Mouse (Mus musculus): ENCODE measurements around the gene Nf1. TPM values are rescaled to one million over a fixed set of nuclear protein-coding genes. Genes with fewer than 3 reads are reported as not detected.
A peak's percentile ranks its signal among the peaks of the same experiment; 100 is the strongest.

The Nf1 gene
- total RNA-seq, 4 experiments from 2014 or later = 102 to 124 (median 114) TPM

GRCm38 (mm10) chr11:79328060-79328459 is 11.4 kb upstream of the Nf1 start:
- DNase-seq (ENCODE audit: low spot score in 2 of 2) = no peak

- DNase-seq (ENCODE audit: low spot score in 2 of 2) = no peak
Measured at GRCm38 (mm10) chr11:79329585-79329984, 9.9 kb upstream of the Nf1 start.

- no peak for DNase-seq (ENCODE audit: low spot score in 2 of 2)
Measured at GRCm38 (mm10) chr11:79335077-79335476, 4.4 kb upstream of the Nf1 start.

- no peak for DNase-seq (ENCODE audit: low spot score in 2 of 2)
Measured at GRCm38 (mm10) chr11:79336722-79337267, 2.7 kb upstream of the Nf1 start.

GRCm38 (mm10) chr11:79338621-79339020 is 872 bp upstream of the Nf1 start:
- DNase-seq (ENCODE audit: low spot score in 2 of 2) = no peak

- DNase-seq (ENCODE audit: low spot score in 2 of 2) = no peak
Measured at GRCm38 (mm10) chr11:79339808-79340781, 602 bp downstream of the Nf1 start.

DNA sequence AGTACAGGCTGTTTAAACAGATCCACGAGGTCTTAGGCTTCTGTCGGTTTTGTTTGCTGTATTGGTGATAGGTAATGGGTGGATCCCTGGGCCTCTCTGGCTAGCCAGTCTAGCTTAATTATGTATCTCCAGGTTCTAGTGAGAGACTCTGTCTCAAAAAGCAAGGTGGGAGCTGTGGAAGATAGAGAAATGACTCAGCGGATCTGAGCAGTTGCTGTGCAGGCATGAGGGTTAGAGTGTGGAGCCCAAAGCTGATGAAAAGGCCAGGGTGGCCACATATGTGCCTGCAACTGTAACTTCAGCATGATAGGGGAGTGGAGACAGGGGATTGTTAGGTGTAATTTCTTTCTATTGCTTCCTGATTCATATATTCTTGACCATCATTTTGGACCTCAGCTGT is 17.5 kb downstream of the Nf1 start:
- no peak for DNase-seq (ENCODE audit: low spot score in 2 of 2)

- DNase-seq (ENCODE audit: low spot score in 2 of 2) = no peak
Measured at GRCm38 (mm10) chr11:79357397-79357796, 17.9 kb downstream of the Nf1 start.

DNA sequence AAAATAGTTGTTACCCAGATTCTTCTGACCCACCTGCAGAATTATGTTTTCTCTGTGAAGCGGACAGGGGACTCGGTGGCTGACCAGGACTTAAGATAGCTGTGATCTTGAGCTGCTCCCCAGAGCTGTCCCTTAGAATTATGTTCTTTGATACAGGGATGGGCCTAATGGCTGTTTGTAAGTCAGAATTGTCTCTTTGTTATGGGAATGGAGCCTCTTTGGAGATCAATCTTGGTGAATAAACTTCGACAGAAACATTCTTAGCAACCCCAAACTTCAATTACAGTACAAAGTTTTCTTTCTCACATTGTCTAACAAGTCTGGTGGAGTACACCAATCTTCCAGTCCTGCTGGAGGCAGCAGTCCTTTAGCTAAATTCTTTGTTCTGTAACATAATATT is 25.5 kb downstream of the Nf1 start:
- no peak for DNase-seq (ENCODE audit: low spot score in 2 of 2)

- DNase-seq (ENCODE audit: low spot score in 2 of 2) = no peak
Measured at GRCm38 (mm10) chr11:79366284-79366683, 26.8 kb downstream of the Nf1 start.

DNA sequence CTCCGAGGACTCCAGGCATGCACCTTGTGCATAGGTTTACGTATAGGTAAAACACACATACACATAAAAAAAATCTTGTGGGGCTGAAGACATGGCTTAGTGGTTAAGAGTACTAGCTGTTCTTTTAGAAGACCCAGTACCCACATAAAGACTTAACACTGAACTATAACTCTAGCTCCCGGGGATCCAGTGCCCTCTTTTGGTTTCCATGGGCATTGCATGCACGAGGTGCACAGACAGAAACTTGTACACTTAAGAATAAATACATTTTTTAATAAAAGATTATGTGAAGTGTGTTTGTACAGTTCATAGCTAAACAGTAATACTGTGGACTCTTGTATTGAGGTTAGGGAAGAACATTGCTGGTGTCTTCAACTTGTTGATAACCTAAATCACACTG is 33.5 kb downstream of the Nf1 start:
- DNase-seq (ENCODE audit: low spot score in 2 of 2) = no peak

DNA sequence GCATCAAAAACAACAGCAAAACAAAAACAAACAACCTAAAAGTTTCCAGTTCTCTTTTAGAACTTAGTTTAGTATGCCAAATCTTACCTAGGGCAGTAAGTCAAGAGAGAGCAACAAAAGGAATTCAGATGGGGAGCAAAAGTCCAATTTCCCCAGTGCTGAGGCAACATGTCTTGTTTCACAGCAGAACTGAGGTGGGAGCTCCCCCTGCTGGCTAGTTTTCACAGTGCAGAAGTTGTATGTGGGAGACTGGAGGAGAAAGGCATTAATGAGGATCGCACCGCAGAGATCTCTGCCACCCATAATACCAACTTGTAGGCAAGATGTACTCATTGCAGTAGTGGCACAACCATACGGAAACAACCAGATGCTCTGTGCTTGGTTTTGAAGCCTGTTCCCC is 58.8 kb downstream of the Nf1 start:
- peak; percentile 70 to 88 for DNase-seq (ENCODE audit: low spot score in 2 of 2)

GRCm38 (mm10) chr11:79403625-79404319 is 64.3 kb downstream of the Nf1 start:
- no peak for DNase-seq (ENCODE audit: low spot score in 2 of 2)

DNA sequence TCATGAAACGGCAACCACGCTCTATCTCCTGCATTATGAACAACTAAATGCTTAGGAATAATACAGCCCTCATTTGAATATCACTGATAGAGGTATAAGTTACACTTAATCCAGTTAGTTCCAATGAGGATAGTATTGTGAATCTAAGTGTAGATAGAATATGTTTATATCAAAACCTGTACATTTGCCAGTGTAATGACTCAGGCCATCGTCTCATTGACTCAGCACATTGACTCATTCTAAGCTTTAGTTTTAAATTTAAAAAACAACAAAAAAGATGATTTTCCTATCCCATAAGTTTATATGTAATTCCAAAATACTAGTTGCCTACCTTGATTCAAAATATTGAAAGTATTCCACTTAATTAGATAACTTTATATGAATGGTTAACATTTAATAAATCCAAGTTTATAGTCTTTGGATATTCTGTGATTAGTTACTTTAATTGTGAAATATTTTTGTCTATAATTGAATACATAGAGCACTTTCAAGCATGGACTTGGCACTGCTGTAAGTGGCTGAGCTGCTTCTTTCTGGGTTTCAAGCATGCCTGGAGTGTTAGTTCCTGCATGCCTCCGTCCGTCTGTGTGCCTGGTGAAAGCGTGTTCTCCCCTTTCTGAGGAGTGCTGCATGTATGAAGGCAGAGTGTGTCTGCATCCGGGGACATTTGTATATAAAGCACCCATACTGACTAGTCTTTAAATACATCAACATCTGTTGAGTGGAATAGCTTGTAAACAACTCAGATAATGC is 74.4 kb downstream of the Nf1 start:
- no peak for DNase-seq (ENCODE audit: low spot score in 2 of 2)

DNA sequence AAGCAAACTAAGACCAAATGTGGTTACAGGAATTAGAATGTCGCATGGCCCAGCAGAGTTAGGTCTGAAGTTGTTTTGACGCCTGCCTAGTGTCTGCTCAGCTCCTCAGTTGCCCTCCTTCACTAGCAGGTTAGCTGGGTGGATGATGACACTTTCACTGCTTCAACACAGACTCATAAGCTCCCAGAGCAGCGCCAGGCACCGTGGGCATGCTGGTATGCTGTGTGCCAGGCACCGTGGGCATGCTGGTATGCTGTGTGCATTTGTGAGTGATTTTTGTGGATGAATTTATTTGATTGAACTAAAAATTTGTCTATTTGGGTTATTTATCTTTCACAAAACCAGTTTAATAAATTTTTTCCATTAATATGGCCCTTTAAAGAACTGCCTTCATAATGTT is 83.0 kb downstream of the Nf1 start:
- DNase-seq (ENCODE audit: low spot score in 2 of 2) = peak in 1 of 2 experiments; percentile 32

- DNase-seq (ENCODE audit: low spot score in 2 of 2) = no peak
Measured at GRCm38 (mm10) chr11:79426571-79426970, 87.1 kb downstream of the Nf1 start.

DNA sequence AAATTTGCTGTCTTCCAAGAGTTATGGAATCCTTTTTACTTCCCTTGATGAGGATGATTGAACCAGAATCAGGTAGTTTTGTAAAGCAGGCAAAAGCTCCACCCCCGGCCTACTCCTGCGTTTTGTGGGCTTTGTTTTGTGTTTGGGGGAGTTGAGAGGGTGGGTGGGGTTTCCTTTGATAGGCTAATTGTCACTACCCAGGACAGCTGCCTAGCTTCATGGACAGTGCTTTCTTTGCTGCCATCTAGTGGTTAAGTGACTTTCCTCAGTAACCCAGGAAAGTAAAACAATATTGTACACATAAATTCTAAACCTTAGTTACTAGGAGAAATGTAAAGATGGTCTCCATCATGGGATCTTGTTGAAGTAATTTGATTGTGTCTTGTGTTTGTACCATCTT is 88.1 kb downstream of the Nf1 start:
- DNase-seq (ENCODE audit: low spot score in 2 of 2) = no peak

DNA sequence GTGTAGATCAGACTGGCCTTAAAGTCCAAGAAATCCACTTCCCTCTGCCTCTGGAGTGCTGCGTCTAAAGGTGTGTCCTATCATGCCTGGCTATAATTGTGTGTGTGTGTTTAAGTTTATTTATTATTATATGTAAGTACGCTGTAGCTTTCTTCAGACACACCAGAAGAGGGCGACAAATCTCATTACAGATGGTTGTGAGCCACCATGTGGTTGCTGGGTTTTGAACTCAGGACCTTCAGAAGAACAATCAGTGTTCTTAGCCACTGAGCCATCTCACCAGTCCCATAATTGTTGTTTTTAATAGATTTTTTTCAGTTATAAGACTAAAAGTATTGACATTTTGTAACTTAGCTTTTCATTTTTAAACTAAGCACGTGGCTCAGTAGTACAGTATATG is 95.8 kb downstream of the Nf1 start:
- DNase-seq (ENCODE audit: low spot score in 2 of 2) = no peak

DNA sequence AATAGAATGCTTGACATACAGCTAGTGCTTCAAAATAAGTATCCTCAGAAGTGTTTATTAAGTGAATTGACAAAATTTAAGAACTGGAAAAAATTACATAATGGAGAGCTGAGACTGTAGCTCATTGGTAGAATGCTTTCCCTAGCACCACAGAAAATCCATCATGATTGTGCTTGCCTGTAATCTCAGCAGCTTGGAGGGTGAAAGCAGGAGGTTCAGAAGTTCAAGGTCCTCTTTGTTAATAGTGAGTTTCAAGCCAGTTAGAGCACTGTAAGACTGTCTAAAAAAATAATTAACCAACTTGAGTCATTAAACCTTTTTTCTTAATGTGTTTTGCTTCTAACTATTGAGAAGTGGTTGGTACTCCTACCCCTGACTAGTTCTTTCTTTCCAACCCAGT is 108.9 kb downstream of the Nf1 start:
- no peak for DNase-seq (ENCODE audit: low spot score in 2 of 2)

DNA sequence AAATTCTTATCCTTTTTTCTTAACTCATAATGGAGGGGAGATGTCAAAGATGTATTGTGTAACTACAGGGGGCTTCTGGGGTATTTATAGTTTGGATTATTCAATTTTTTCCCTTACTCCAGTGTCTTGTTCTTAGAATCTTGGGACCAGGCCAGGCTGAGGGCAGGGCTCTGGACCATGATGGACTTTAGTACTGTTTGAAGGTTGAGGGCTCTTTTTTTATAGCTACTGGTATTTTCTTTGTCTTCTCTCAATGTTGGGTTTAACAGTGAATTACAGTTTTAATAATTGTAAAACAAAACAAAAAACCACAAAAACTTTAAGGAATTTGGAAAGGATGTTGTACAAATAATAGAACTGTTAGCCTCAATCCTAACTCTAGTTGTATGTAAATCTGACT is 113.5 kb downstream of the Nf1 start:
- no peak for DNase-seq (ENCODE audit: low spot score in 2 of 2)

- no peak for DNase-seq (ENCODE audit: low spot score in 2 of 2)
Measured at GRCm38 (mm10) chr11:79457928-79458327, 118.4 kb downstream of the Nf1 start.

- no peak for DNase-seq (ENCODE audit: low spot score in 2 of 2)
Measured at GRCm38 (mm10) chr11:79459846-79460245, 120.4 kb downstream of the Nf1 start.

All from layer of hippocampus, adult 8-10 months (tissue).